Mouse (Mus musculus) intestine, embryonic 14.5 days (tissue): ENCODE results near the gene Sec14l3. TPM values are rescaled to one million over a fixed set of nuclear protein-coding genes. Genes with fewer than 3 reads are reported as not detected.

Experiments used
- ATAC-seq: fragments of 200-750 bp; cut with Nextera tagmentation; replicated peaks from 2 replicates; pipeline ENCODE4 v1.8.0; 2017; ENCODE audit warnings: low read depth, moderate number of reproducible peaks, moderate TSS enrichment, moderate library complexity; ENCODE audit not compliant: low FRiP score, low TSS enrichment
- DNase-seq: peaks from one replicate; pipeline ENCODE4 v3.0.0-alpha.2; 2018; ENCODE audit warnings: low spot score
- H3K27ac ChIP-seq: fragments of 300-500 bp; sonication (generic); 2 replicates; pipeline ENCODE4 v1.5.1; 2014; ENCODE audit warnings: low read depth, mild to moderate bottlenecking, control low read depth
- H3K27me3 ChIP-seq: fragments of 300-500 bp; sonication (generic); replicated peaks from 2 replicates; pipeline ENCODE4 v1.6.1; 2014; ENCODE audit warnings: low read length, control low read depth; ENCODE audit not compliant: control insufficient read depth, insufficient read depth
- H3K36me3 ChIP-seq: fragments of 300-500 bp; sonication (generic); 2 replicates; pipeline ENCODE4 v1.6.1; 2014; ENCODE audit warnings: low read length, control low read depth; ENCODE audit not compliant: control insufficient read depth, insufficient read depth
- H3K4me1 ChIP-seq: fragments of 300-500 bp; sonication (generic); replicated peaks from 2 replicates; pipeline ENCODE4 v1.6.1; 2014; ENCODE audit warnings: low read length, control low read depth, mixed read lengths; ENCODE audit not compliant: control insufficient read depth, insufficient read depth
- H3K4me2 ChIP-seq: fragments of 300-500 bp; sonication (generic); 2 replicates; pipeline ENCODE4 v1.6.1; 2014; ENCODE audit warnings: low read length
- H3K4me3 ChIP-seq: fragments of 300-500 bp; sonication (generic); 2 replicates; pipeline ENCODE4 v1.5.1; 2014; ENCODE audit warnings: low read depth, low read length, control low read depth, mixed read lengths
- H3K9ac ChIP-seq: fragments of 300-500 bp; sonication (generic); 2 replicates; pipeline ENCODE4 v1.6.1; 2014; ENCODE audit warnings: mild to moderate bottlenecking, low read length
- H3K9me3 ChIP-seq: fragments of 300-500 bp; sonication (generic); 2 replicates; pipeline ENCODE4 v1.6.1; 2016; ENCODE audit warnings: low read length, control low read depth; ENCODE audit not compliant: control insufficient read depth
- WGBS: fragments of 180-500 bp; shearing (Covaris S2); extraction: QIAGEN DNeasy Blood & Tissue Kit; methylation state at CpG from one replicate; pipeline ENCODE4 v1.1.7; 2014; 5-methylcytosine and 5-hydroxymethylcytosine counted together
- polyA plus RNA-seq: library from polyadenylated mRNA; unstranded; fragments of >200 nt; fragmentation: Nextera tagmentation; extraction: Ambion mirVana; gene quantifications from 2 replicates; pipeline ENCODE4 v1.2.1, GENCODE M21; 2014

Sec14l3 gene
- polyA plus RNA-seq, 1 experiment from 2014 or later: not detected

DNA sequence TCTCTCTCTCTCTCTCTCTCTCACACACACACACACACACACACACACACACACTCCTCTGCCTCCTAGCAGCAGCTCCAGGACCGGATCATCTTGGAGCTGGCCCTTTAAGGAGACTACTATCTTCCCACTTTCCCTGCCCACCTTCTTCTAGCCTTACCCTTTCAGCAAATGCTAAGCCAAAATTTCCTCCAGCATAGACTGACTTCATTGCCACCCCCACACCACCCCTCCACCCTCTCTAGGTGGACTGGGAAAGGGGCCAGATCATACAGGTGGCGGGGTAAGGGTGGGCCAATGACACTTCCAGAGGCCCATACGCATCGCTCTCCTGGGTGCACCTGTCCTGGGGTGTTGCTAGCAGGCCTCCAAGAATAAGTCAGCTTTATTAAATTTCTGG lies 50.8 kb downstream of the Sec14l3 start:
- H3K4me2 ChIP-seq: no peak overlapping the region
- 88% methylated on average over 4 of the region's 4 CpGs for WGBS
- DNase-seq (no peak), ATAC-seq (no peak)
- peaks cover 5% of the 10 kb centered on the region for H3K4me1 ChIP-seq
- H3K36me3 ChIP-seq: no peaks in the 10 kb centered on the region
- H3K27me3 ChIP-seq: peaks cover 23% of the 10 kb centered on the region
- no peak overlapping the region for H3K9ac ChIP-seq
- no peak overlapping the region for H3K27ac ChIP-seq
- no peaks in the 10 kb centered on the region for H3K9me3 ChIP-seq
- no peak overlapping the region for H3K4me3 ChIP-seq

DNA sequence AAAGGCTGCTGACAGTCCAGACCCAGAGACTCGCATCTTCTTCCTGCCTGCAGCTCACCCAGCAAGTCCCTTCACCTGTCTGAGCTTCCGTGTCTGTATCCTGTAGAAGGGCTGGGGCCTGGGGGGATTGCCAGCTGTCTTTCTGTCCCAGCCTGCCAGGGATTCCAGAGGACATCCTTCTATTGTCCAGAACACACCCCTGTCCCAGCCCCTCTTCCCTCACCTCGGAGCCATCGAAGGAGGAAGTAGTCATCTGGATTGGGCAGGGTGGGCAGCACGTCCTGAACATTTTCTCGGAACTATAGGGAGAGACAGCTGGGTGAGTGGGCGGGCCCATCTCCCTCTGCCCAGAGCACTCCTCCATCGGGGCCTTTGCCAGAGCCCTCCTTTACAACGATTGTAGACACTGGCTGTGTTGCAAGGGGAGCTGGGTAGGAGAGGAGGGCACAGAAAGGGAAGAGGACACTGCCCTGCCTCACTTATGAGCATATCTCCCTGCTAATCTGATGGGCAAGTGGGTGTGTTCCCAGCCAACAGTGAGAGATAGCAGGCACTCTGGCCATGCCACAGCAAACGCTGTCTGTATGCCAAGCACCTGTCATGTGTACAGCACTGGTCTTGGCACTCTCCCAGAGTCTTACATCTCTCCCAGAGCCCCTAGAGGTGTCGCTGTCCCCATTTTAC lies 52.0 kb downstream of the Sec14l3 start:
- Histone ChIP-seq H3K27ac (no peak overlapping the region), H3K4me3 (no peak overlapping the region), H3K9ac (no peak overlapping the region), H3K36me3 (no peaks in the 10 kb centered on the region), H3K9me3 (no peaks in the 10 kb centered on the region), H3K4me2 (no peak overlapping the region), H3K27me3 (peaks cover 23% of the 10 kb centered on the region), H3K4me1 (peaks cover 5% of the 10 kb centered on the region)
- 53% methylated on average over 11 of the region's 11 CpGs for WGBS
- DNase-seq (no peak), ATAC-seq (no peak)

DNA sequence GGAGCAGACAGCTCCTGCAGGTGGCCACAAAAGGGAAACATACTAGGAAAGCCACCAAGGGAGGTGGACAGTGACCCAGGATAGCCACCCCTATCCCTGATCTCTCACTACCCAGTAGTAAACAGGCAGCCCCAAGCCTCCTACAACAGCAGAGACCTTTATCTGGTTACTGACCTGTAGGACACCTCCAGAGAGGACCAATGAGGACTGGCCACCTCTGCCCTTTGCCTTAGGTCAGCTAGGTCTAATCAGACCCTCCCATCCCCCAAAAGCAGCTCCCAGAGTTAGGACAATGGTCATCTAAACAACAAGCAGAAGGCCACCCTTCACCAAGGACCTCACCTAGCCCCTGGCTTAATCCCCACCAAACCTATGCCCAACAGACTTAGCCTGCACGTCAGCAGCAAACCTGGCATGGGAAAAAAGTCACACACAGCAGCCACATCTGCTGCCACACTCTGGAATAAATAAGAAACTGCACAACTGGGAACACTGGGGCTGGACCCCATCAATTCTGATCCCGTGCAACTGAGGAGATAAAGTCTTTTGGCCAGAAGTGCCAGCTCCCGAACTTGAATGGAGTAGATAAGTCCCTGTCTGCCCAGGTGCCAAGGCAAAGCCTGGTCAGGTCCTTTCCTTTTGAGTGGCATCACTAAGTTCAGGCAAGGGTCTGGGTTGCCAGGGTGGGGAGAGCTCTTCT lies 52.9 kb downstream of the Sec14l3 start:
- ATAC-seq (no peak), DNase-seq (no peak)
- H3K4me2 ChIP-seq: peak overlapping the region; percentile 98
- 33% methylated on average over 3 of the region's 3 CpGs for WGBS
- H3K9ac ChIP-seq: no peak overlapping the region
- H3K27me3 ChIP-seq: peaks cover 23% of the 10 kb centered on the region
- no peaks in the 10 kb centered on the region for H3K36me3 ChIP-seq
- no peaks in the 10 kb centered on the region for H3K9me3 ChIP-seq
- no peak overlapping the region for H3K27ac ChIP-seq
- peak overlapping the region; percentile 56 for H3K4me3 ChIP-seq
- H3K4me1 ChIP-seq: peaks cover 5% of the 10 kb centered on the region

DNA sequence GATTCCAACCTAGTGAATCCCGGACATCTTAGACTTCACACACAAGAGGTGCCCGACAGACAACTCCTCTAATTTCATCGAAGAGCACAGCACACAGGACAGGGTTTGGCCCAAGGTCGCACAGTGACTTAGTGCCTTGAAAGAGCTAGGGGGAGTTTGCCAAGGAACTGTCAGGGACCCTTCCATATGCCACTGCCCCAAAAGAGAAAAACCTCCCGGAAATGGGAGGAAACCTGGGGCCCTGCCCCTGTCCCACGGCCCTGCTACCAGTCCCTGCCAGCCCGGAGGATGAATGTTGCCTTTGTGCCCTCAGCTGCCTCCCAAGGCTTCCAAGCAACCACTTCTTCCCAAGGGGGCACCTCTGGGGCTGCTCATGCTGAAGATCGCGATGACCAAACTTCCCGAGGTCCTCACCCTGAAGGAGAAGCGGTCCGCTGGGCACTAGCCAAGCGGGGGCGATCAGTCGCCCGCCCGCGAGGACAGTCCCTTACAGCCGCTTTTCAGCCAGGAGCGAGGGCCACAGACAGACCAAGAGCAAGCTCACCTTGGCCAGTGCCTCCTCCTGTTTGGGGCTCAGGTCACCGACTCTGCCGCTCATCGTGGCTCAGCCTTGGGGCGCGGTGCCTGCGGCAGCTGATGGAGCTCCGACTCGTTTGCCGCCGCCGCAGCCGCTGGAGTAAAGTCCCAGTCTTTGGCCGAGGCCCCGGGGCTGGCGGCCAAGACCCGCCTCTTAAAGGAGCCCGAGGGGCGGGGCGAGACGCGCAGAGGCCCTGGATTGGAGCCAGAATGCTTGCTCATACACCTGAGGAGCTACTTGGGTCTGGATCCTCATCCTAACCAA lies 53.7 kb downstream of the Sec14l3 start:
- peak; percentile 75 for ATAC-seq

DNA sequence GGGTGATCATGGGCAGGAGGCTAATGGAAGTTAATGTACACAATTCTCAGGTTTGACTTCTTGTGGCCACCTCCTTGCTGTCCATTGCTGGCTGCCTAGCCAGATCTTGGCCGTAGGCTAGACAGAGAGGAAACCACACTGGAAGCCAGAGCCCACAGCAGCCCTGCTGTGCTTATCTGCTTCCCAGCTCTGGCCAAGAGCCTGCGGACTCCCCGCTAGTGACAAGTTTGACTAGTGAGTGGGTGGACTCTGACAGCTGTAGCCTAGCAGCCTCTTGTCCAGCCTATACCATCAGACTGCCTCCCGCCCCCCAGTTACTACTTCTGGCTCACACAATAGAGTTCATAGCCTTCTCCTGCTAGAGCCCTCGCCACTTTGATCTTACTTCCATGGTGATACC lies 55.0 kb downstream of the Sec14l3 start:
- H3K4me1 ChIP-seq: peaks cover 5% of the 10 kb centered on the region
- DNase-seq (no peak), ATAC-seq (no peak)
- no peak overlapping the region for H3K4me3 ChIP-seq
- H3K36me3 ChIP-seq: no peaks in the 10 kb centered on the region
- no peak overlapping the region for H3K27ac ChIP-seq
- peaks cover 23% of the 10 kb centered on the region for H3K27me3 ChIP-seq
- H3K9me3 ChIP-seq: no peaks in the 10 kb centered on the region
- H3K9ac ChIP-seq: no peak overlapping the region
- no peak overlapping the region for H3K4me2 ChIP-seq
- WGBS: 89% methylated on average over 5 of the region's 5 CpGs

More for the DNA sequence above, 53.7 kb downstream of the Sec14l3 start:
- Histone ChIP-seq H3K36me3 (no peaks in the 10 kb centered on the region), H3K27ac (no peak overlapping the region), H3K4me1 (peaks cover 5% of the 10 kb centered on the region), H3K4me2 (peak overlapping the region; percentile 98), H3K4me3 (peak overlapping the region; percentile 56), H3K27me3 (peaks cover 23% of the 10 kb centered on the region), H3K9ac (peak overlapping the region; percentile 53), H3K9me3 (no peaks in the 10 kb centered on the region)
- DNase-seq: peak; percentile 84
- 3% methylated on average over 41 of the region's 41 CpGs for WGBS

DNA sequence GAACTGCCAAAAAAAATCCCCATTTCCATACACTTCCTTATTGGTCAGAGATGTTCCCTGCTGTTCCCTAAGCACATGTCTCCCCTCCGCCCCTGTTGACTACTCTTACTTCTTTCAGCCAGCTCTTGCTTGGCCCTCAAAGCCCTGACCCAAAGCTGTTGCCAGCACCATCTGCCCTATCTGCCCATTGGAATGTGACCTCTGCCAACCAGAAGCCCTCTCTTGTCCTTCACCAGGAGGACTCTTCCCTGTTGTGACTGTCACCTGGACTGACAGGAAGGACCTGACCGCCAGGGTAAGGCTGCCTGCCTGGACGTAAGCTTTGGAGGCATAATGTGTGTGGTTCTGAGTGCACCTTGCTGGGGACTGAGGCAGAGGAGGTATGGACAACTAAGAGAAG lies 57.0 kb downstream of the Sec14l3 start:
- no peak overlapping the region for H3K27ac ChIP-seq
- 0 out of 2 replicates have a peak, but pooled peaks cover 4% of the 10 kb centered on the region for H3K9me3 ChIP-seq
- no peak overlapping the region for H3K9ac ChIP-seq
- H3K27me3 ChIP-seq: peaks cover 23% of the 10 kb centered on the region
- DNase-seq (no peak), ATAC-seq (no peak)
- H3K36me3 ChIP-seq: no peaks in the 10 kb centered on the region
- H3K4me1 ChIP-seq: peaks cover 5% of the 10 kb centered on the region
- H3K4me3 ChIP-seq: no peak overlapping the region
- H3K4me2 ChIP-seq: no peak overlapping the region
- WGBS: 70% methylated on average over 3 of the region's 3 CpGs

DNA sequence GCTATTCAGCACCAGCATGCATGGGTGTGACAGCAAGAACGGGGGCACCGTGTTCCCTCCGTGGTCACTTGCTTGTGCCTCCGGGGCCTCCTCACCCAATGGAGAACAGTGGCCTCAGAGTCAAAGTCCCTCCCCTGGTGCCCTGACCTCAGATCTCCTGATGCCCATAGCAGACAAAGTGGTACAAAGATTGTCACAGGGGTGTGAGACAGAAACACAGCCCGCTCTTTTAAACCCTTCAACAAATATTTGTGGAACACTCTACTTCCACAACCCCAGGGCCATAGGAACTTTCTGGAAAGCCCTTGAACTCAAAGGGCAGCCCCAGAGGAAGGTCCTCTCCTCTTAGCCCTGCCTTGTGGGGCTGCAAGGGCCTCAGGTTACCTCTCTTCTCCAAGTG lies 57.6 kb downstream of the Sec14l3 start:
- peaks cover 17% of the 10 kb centered on the region for H3K27me3 ChIP-seq
- no peak for DNase-seq
- no peaks in the 10 kb centered on the region for H3K36me3 ChIP-seq
- no peak overlapping the region for H3K9ac ChIP-seq
- 0 out of 2 replicates have a peak, but pooled peaks cover 4% of the 10 kb centered on the region for H3K9me3 ChIP-seq
- H3K4me2 ChIP-seq: no peak overlapping the region
- WGBS: 80% methylated on average over 5 of the region's 5 CpGs
- H3K4me1 ChIP-seq: peaks cover 5% of the 10 kb centered on the region
- no peak for ATAC-seq
- no peak overlapping the region for H3K4me3 ChIP-seq
- H3K27ac ChIP-seq: no peak overlapping the region

DNA sequence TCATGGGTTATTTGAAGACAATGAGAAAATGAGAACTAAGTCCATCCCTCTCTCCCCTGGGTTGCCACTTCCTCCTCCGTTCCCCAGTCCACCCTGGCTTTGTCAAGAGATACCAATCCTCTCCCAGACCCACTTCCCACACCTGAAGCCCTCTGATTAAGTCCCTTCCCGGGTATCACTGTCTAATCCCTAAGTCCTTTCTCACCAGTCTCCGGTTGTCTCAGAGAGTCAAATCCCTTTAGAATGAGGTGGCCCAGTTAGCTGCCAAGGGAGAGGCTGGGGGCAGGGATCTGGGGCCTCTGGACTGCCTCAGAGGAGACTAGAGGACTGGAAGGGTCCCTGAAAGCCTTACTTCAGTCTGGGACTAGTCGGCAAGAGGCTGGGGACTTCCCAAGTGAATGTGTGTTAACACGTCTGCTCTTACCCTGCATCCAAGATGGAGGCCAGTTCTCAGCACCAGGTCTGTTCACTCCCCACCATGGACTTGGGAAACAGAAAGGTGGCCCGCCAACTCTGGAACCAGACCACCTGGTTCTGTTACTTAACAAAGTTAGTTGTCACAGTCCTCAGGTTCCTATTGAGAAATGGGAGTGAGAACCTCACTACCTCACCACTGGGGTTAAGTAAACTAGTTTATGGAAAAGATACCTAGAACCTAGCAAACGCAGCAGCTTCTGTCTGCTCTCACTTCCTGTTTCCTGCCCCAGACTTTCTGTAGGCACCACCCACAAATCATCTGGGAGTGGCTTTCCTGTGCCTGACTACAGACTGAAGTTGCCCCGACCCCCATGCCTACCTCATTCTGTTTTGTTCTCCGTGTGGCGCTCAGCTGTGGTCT lies 58.3 kb downstream of the Sec14l3 start, which contains the start of gene Sec14l2:
Sec14l2 (minus strand) TSS at position 674 of the 838 bp plus-strand sequence.
- ATAC-seq (no peak), DNase-seq (no peak)
- 77% methylated on average over 10 of the region's 10 CpGs for WGBS
- Histone ChIP-seq H3K36me3 (no peaks in the 10 kb centered on the region), H3K27ac (no peak within 1 kb of the TSS), H3K27me3 (peaks cover 10% of the 10 kb centered on the region), H3K9me3 (0 out of 2 replicates have a peak, but pooled peaks cover 4% of the 10 kb centered on the region), H3K4me3 (no peak within 1 kb of the TSS), H3K4me1 (peaks cover 4% of the 10 kb centered on the region), H3K4me2 (no peak within 1 kb of the TSS), H3K9ac (no peak within 1 kb of the TSS)
